Mouse (Mus musculus): ENCODE results near the gene Nfya. TPM values are rescaled to one million over a fixed set of nuclear protein-coding genes. Genes with fewer than 3 reads are reported as not detected.
A peak's percentile ranks its signal among the peaks of the same experiment; 100 is the strongest.

Gene Nfya
- total RNA-seq (2014; rRNA removed) (29.0 and 39.7 TPM in 2 replicates), polyA plus RNA-seq (2015; fragmentation: Nextera tagmentation; extraction: Ambion mirVana) (3.5 and 5.0 TPM in 2 replicates)

DNA sequence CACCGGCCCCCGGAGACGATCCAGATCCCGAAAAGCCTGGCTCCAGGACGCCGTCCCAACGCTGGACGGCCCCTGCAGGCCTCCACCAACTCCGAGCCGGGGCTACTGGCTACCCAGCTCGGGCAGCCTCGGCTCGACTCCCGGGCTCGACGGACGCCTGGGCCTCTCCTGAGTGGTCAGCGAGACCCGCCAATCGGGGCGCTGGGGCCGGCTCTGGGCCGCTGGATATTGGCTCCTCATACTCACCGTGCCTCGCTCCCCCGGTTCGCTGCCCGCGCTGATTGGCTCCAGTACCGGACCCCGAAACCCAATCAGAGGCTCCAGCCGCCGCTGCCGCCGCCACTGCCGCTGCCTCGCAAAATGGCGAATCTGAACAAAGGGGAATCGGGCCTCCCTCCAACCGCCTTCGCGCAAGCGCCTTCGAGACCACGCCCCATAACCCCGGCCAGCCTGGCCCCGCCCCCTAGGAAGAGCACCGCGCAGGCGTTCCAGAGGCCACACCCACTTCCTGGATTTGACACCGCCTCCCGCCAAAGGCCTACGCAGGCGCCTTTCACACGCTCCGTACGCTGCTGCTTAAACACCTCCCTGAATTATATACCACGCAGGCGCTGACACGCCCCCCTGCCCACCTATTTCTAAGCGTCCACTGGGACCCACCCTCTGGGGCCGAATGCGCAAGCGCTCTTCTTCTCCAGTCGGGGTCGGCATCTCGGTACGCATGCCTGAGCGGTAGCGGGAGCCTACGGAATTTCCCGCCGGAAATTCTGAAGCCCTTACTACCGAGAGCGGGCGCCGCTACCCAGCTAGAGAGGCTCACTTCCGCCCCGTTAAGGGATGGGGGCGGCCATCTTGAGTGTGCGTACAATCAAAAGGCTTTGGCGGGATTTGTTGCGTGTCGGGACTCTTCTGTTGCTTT is at the start of gene Nfya, which contains the start of gene Oard1:
Gene Nfya (minus strand): TSS at position 527 of the 919 bp plus-strand sequence.
Gene Oard1 (plus strand): TSS at position 635 of the 919 bp plus-strand sequence.
- Histone ChIP-seq H3K4me3 (ENCODE audit: low read length) (peak within 1 kb of the TSS; percentile 68), H3K4me2 (ENCODE audit: low read depth, low read length) (peak within 1 kb of the TSS; percentile 78), H3K9ac (replicated peaks; ENCODE audit: low read length) (peak within 1 kb of the TSS; percentile 93), H3K4me1 (ENCODE audit: insufficient read depth, low read length) (0 out of 2 replicates have a peak, but pooled peaks cover 20% of the 10 kb centered on the region), H3K36me3 (ENCODE audit: insufficient read depth, low read length) (no peaks in the 10 kb centered on the region), H3K9me3 (ENCODE audit: low read length) (no peaks in the 10 kb centered on the region), H3K27ac (peak within 1 kb of the TSS; percentile 98), H3K27me3 (ENCODE audit: insufficient read depth, low read length) (no peaks in the 10 kb centered on the region)
- peak; percentile 96 for ATAC-seq
- peak; percentile 100 for DNase-seq (ENCODE audit: low spot score)
- no peak for TF ChIP-seq CTCF (IDR thresholded peaks at IDR 0.05; ENCODE audit: low read depth)
- WGBS: under 1% methylated on average over 82 of the region's 84 CpGs

DNA sequence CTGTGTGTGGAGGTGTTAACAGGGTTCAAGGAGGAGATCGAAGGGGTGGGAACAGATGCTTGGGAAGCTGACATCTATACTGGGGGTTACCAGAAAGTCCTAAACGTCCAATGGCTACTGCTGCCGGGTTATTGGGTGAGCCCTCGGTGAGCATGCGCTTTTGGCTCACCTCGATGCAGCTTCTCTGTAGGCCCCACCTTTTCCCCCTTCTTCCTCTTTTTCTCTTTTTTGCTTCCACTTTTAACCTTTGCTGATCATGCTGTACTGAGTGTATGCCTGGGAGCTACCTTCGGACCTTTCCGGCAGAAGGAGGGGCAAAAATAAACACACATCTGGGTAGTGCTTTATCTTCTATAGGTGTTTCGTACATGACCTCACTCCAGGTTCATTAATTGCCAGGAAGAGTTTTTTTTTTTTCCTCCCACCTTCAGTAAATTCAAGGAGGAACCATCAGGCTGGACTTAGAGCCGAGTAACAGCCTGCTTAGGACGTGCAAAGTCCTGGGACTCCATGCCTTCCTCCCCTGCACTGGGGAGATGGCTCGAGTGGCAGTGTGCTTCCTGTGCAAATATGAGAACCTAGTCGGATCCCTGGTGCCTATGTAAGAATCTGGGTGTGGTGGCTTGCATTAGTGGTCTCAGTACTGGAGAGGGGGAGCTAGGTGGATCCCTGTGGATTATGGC is 48.4 kb upstream of the Nfya start:
- Histone ChIP-seq H3K27ac (no peak overlapping the region), H3K36me3 (ENCODE audit: insufficient read depth, low read length) (no peaks in the 10 kb centered on the region), H3K4me2 (ENCODE audit: low read depth, low read length) (no peak overlapping the region), H3K4me3 (ENCODE audit: low read length) (no peak overlapping the region), H3K27me3 (ENCODE audit: insufficient read depth, low read length) (no peaks in the 10 kb centered on the region), H3K9ac (replicated peaks; ENCODE audit: low read length) (no peak overlapping the region), H3K9me3 (ENCODE audit: low read length) (no peaks in the 10 kb centered on the region), H3K4me1 (ENCODE audit: insufficient read depth, low read length) (no peaks in the 10 kb centered on the region)
- no peak for DNase-seq (ENCODE audit: low spot score)
- TF ChIP-seq CTCF (IDR thresholded peaks at IDR 0.05; ENCODE audit: low read depth): no peak
- 87% methylated on average over 13 of the region's 13 CpGs for WGBS
- ATAC-seq: no peak

GRCm38 (mm10) chr17:48455955-48456354 is 46.2 kb upstream of the Nfya start:
- Histone ChIP-seq H3K9ac (replicated peaks; ENCODE audit: low read length) (no peak overlapping the region), H3K36me3 (ENCODE audit: insufficient read depth, low read length) (no peaks in the 10 kb centered on the region), H3K4me2 (ENCODE audit: low read depth, low read length) (no peak overlapping the region), H3K4me1 (ENCODE audit: insufficient read depth, low read length) (no peaks in the 10 kb centered on the region), H3K27me3 (ENCODE audit: insufficient read depth, low read length) (no peaks in the 10 kb centered on the region), H3K27ac (no peak overlapping the region), H3K4me3 (ENCODE audit: low read length) (no peak overlapping the region), H3K9me3 (ENCODE audit: low read length) (no peaks in the 10 kb centered on the region)
- no peak for DNase-seq (ENCODE audit: low spot score)
- 89% methylated on average over 2 of the region's 2 CpGs for WGBS
- no peak for TF ChIP-seq CTCF (IDR thresholded peaks at IDR 0.05; ENCODE audit: low read depth)
- ATAC-seq: no peak

DNA sequence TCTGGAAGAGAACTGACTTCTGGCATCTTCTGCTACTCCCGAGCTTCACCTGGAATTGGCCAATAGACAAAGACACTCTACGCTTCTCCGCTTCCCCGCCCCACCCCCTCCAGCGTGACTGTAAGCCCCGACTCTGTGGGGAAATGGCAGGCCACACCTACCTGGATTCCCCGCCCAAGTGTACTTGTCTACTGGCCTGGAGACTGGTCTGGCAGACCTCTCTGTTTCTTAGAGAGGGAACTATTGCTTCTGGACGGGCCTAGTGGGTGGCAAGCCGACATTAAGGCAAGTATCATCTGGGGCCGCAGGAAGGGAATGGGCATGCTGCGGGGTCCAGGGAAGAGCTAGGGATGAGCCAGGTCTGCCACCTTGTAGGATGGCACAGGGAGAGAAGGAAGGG is 45.0 kb upstream of the Nfya start, which contains the start of gene Unc5cl:
Gene Unc5cl (plus strand): TSS at position 214 of the 400 bp plus-strand sequence.
- 66% methylated on average over 11 of the region's 11 CpGs for WGBS
- no peak within 1 kb of the TSS for H3K9ac ChIP-seq (replicated peaks; ENCODE audit: low read length)
- H3K27me3 ChIP-seq (ENCODE audit: insufficient read depth, low read length): no peaks in the 10 kb centered on the region

DNA sequence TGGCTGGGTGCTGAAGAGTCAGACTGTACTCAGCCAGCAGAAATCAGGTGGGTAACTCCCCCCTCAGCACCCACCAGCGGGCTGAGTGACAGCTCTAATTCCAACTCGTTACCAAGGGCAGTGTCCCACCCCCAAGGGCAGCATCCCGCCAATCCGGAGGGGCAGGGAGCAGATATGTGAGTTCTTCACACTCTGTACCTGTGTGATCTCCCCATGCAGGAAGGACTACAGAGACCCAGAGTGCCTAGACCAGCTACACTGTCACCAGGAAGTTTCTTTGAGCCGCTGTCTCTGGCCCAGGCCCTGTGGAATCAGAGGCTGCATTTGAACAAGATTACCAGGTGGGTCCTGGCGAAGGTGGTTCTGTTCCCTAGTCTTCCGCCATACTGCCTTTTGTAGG is 44.5 kb upstream of the Nfya start:
- Histone ChIP-seq H3K4me3 (ENCODE audit: low read length) (no peak overlapping the region), H3K27ac (no peak overlapping the region), H3K27me3 (ENCODE audit: insufficient read depth, low read length) (no peaks in the 10 kb centered on the region), H3K9ac (replicated peaks; ENCODE audit: low read length) (no peak overlapping the region), H3K4me2 (ENCODE audit: low read depth, low read length) (no peak overlapping the region), H3K36me3 (ENCODE audit: insufficient read depth, low read length) (no peaks in the 10 kb centered on the region), H3K4me1 (ENCODE audit: insufficient read depth, low read length) (no peaks in the 10 kb centered on the region), H3K9me3 (ENCODE audit: low read length) (no peaks in the 10 kb centered on the region)
- no peak for TF ChIP-seq CTCF (IDR thresholded peaks at IDR 0.05; ENCODE audit: low read depth)
- no peak for ATAC-seq
- 57% methylated on average over 7 of the region's 7 CpGs for WGBS
- DNase-seq (ENCODE audit: low spot score): no peak

More for the DNA sequence above, 45.0 kb upstream of the Nfya start, which contains the start of gene Unc5cl:
- Histone ChIP-seq H3K27ac (no peak within 1 kb of the TSS), H3K4me2 (ENCODE audit: low read depth, low read length) (no peak within 1 kb of the TSS), H3K36me3 (ENCODE audit: insufficient read depth, low read length) (no peaks in the 10 kb centered on the region), H3K4me3 (ENCODE audit: low read length) (no peak within 1 kb of the TSS), H3K4me1 (ENCODE audit: insufficient read depth, low read length) (no peaks in the 10 kb centered on the region), H3K9me3 (ENCODE audit: low read length) (no peaks in the 10 kb centered on the region)
- no peak for DNase-seq (ENCODE audit: low spot score)
- no peak for TF ChIP-seq CTCF (IDR thresholded peaks at IDR 0.05; ENCODE audit: low read depth)
- no peak for ATAC-seq

- Histone ChIP-seq H3K4me2 (ENCODE audit: low read depth, low read length) (no peak overlapping the region), H3K4me1 (ENCODE audit: insufficient read depth, low read length) (no peaks in the 10 kb centered on the region), H3K9me3 (ENCODE audit: low read length) (no peaks in the 10 kb centered on the region), H3K27me3 (ENCODE audit: insufficient read depth, low read length) (no peaks in the 10 kb centered on the region), H3K36me3 (ENCODE audit: insufficient read depth, low read length) (no peaks in the 10 kb centered on the region), H3K9ac (replicated peaks; ENCODE audit: low read length) (no peak overlapping the region), H3K4me3 (ENCODE audit: low read length) (no peak overlapping the region), H3K27ac (no peak overlapping the region)
- TF ChIP-seq CTCF (IDR thresholded peaks at IDR 0.05; ENCODE audit: low read depth): 0 out of 2 replicates have a peak, but pooled peaks have one; percentile 2
- ATAC-seq (no peak), DNase-seq (ENCODE audit: low spot score) (no peak)
- 80% methylated on average over 7 of the region's 7 CpGs for WGBS
Measured at GRCm38 (mm10) chr17:48453489-48453888, 43.8 kb upstream of the Nfya start.

All from hindbrain, postnatal 0 days (tissue).